Mouse (Mus musculus) R1 (cell line): ENCODE measurements around the gene 9330182L06Rik.

ENCODE experiments used
- DNase-seq: peaks from one replicate; pipeline ENCODE4 v3.0.0-alpha.2; 2018; ENCODE audit warnings: low read depth, low spot score

The 9330182L06Rik gene

GRCm38 (mm10) chr5:9525507-9525906, 259.6 kb downstream of the 9330182L06Rik start:
- DNase-seq: no peak
